Mouse (Mus musculus) lung, postnatal 14 days (tissue): Measurements from ENCODE around the gene Olfr263.
"Not testable (repeated sequence)": the region's sequence is repeated elsewhere in the genome, so short reads cannot be mapped to it uniquely, and the experiment has no call there.

Experiments used
- DNase-seq: peaks from one replicate; pipeline ENCODE4 v3.0.0; 2021

Olfr263 gene

DNA sequence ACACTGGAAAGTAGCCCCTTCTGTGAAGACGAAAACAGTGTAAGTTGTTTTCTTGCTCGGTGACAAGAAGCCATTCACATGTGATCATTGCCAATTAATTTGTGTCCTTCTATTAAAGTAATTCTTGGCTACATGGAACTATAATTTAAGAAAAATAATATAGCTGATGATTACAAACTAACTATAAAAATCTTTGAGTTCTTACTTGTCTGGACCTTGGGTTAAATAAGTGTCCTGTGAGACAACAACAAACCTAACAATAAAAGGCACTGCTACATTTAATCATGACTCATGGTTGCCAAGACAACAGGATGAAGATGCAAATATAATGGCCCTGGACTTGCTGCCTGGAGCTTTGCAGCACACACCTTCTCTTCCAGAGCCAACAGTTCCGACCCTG is at the start of gene Olfr263:
Gene Olfr263 (plus strand): TSS at position 301 of the 400 bp plus-strand sequence.
- DNase-seq, result not testable (repeated sequence)

DNA sequence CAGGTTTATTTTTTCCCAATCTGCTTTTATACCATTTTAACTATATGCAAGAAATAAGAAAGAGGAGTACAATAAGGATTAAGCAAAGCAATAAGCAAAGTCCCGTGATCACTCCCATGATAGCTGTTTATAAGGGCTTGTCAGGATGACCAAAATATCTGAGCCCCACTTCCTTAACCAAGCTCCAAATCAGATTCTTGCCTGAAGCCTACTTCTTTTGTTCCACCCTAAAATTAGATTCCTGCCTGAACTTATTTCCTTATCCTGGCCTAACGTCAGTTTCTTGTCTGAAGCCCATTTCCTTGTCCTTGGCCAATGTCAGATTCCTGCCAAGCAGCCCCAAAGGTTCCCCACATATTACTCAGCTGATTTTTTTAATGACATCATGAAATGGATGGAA is 46.8 kb upstream of the Olfr263 start:
- no peak for DNase-seq

DNA sequence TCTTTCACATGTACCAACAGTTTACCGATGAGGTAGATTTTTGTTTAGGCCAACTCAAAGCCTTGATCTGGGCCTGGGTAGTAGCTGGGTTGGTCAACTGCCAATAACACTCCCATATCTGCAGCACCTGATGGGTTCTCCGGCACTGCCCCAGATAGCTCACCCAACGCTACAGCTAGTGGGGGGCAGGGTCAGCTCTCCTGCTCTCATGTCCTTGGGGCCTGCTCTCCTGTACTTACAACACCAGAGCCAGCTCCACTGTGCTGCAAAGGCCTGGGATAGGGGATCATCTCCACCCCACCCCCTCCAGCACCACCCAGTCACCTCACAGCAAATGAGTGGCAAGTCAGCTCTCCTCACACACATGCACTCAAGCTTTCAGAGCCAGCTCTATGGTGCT is 19.7 kb upstream of the Olfr263 start:
- no peak for DNase-seq

DNA sequence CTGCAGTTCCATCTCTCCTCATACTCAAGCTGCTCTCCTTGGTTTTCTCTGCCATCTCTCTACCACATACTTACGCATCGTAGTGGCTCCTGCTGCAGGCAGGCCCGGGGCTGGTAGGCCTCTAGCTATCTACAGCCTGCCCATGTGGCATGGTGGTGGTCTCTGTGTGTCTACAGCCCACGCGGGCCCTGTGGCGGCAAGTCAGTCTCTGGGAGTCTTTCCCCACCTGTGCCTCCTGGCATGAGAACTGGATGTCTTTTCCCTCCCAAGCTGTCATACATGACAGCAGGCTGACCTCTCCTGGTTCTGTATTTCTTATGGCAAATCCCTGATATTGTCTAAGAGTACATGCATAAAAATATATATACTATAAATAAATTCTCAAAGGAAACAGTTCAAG is 19.0 kb upstream of the Olfr263 start:
- DNase-seq, result no peak

DNA sequence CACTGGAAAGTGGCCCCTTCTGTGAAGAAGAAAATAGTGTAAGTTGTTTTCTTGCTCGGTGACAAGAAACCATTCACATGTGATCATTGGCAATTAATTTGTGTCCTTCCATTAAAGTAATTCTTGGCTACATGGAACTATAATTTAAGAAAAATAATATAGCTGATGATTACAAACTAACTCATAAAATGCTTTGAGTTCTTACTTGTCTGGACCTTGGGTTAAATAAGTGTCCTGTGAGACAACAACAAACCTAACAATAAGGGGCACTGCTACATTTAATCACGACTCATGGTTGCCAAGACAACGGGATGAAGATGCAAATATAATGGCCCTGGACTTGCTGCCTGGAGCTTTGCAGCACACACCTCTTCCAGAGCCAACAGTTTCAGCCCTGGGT is 18.3 kb upstream of the Olfr263 start, which contains the start of gene Olfr1369-ps1:
Gene Olfr1369-ps1 (plus strand): TSS at position 301 of the 400 bp plus-strand sequence.
- not testable (repeated sequence) for DNase-seq

DNA sequence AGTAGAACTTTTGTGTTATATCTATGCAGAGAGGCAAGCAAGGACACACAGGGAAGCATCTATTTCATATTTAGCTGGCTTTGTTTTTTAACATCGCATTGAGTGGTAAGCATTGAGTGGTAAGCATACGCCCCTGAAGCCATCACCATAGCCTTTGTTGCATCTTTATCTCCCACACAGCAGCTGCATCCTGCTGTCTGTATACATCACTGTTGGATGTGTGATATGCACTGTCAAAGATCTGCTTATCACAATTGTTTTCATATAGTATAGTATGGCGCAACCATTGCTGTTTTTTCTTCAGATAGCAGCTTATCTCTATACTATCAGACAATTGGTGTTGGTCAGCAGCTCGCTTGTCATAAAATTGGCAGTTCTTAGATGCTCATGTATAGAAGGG is 15.3 kb upstream of the Olfr263 start:
- DNase-seq, result no peak

DNA sequence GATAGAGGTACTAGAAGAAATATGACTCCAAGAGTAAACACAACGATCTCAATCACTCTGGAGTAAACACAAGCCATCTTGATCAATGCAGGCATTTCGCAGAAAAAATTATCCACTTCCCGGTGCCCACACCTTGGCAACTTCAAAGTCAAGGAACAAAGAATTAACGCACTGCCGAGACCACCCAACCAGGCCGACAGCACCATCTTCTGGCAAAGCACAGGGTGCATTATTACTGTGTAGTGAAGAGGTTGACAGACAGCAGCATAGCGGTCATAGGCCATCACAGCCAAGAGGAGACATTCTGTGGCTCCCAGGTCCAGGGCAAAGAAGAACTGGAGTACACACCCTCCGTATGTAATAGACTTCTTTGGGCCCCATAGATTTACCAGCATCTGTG is 13.0 kb downstream of the Olfr263 start:
- no peak for DNase-seq

DNA sequence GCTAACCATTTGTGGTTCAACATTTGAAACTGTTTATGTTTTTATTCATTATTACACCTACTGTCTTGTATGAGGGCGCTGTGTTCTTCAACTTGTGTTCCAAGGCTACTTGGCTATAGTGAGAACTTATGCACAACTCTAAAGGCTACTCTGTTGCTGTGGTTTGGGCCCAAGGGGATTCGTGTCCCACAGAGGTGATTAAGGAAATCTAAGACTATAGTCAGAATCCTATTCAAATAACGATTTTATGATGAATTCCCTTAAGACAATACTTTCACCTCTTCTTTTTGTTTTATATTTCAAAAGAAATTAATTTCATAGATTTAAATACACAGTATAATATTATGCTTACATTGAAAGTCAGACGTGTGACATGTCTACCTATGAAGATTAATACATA is 16.3 kb downstream of the Olfr263 start, which contains the start of gene Olfr1368:
Gene Olfr1368 (minus strand): TSS at position 101 of the 400 bp plus-strand sequence.
- no peak for DNase-seq

DNA sequence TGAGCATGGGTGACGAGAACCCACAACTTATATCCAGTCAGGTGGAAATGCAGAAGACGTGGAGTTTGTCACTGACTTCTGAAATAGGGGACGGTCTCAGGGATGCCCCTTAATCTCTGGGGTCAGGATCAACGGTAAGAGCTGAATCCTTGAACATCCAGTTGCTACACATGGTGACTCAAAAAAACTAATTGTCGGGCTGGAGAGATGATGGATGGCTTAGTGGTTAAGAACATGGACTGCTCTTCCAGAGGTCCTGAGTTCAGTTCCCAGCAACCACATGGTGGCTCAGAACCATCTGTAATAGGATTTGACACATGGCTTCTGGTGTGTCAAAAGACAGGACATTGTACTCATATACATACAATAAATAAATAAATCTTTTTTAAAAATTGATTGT is 26.4 kb downstream of the Olfr263 start:
- DNase-seq, result no peak

DNA sequence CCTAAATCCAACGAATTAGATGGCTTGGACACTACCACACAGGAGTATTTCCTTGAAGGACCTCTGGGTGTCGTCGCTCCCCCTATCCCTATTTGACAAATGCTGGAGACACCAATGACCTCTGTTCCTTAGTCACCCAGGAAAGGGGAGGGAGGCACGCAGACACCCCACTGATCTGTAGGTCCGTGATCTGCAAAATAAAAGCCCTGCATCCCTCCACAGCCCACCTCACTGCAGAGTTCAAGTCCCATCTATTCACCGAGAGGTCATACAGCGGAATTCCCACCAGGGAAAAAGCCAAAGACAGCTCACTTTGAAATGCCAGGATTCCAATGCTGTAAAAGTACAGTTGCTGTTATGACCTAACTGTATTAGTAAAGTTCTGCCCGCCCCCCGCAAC is 28.6 kb downstream of the Olfr263 start:
- no peak for DNase-seq

DNA sequence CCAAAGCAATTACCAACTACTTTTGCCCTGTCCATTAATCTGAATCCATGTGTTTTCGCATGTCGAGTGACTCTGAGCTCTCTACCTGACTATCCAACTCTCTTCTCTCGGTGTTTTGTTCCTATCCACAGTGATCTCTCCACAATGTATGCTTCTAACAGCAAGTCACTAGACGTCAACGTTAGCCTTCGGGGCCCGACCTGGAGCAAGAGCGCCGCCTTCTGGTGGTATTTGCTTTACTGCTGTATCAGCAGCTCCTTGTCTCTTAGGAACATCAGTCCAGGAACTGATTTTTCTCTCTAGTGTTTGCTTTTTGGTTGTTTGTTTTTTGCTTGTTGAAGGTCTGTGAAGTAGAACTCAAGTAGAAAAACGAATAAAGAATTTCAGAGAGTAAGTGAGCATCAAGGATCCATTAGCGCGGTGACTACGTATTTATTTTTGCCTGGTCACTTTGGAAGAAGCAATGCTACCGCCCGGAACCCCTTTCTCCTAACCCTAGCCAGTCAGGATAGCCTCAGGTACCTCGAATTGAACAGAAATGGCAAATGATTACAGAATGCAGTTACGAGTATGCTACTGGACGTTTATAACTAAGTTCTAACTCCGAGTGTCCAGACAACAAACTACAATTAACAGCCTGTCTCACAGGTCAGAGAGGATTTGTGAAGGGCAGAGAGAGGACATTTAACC is 29.5 kb downstream of the Olfr263 start:
- peak; percentile 94 for DNase-seq

DNA sequence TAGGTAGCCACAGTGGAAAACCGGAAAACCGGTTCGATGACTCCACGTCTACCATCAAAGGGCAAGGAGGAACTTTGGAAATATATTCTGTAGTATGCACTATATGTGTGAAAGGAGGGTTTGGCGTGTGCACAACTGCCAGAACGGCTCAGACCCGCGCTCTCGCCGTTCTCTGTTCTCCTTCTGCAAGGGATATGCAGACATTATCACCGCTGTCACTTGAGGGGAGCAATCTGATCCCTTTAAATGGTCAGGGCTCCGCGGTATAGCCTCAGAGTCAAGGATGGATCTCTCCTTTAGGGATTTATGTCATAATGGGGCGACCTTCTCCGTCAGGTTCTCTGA is 30.0 kb downstream of the Olfr263 start:
- DNase-seq, result no peak

DNA sequence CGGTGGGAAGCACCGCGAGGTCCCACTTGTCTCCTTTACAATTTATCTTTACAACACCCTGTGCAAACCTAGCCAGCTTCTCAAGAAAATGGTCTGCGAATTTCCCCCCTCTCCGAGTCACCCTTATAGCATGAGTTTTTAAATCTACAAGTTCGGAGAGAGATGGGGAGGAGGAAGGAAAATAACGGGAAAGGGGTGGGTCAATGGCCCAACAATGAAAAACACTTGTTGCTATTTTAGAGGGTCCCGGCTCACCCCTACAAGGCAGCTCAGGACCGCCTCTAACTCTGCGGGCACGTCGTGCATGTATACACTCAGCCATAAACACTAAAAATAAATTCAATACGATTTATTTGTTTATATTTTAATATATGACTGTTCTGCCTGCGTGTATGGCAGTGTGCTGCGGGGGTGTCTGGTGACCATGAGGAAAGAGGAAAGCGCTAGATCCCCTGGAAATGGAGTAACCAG is 30.6 kb downstream of the Olfr263 start:
- no peak for DNase-seq

DNA sequence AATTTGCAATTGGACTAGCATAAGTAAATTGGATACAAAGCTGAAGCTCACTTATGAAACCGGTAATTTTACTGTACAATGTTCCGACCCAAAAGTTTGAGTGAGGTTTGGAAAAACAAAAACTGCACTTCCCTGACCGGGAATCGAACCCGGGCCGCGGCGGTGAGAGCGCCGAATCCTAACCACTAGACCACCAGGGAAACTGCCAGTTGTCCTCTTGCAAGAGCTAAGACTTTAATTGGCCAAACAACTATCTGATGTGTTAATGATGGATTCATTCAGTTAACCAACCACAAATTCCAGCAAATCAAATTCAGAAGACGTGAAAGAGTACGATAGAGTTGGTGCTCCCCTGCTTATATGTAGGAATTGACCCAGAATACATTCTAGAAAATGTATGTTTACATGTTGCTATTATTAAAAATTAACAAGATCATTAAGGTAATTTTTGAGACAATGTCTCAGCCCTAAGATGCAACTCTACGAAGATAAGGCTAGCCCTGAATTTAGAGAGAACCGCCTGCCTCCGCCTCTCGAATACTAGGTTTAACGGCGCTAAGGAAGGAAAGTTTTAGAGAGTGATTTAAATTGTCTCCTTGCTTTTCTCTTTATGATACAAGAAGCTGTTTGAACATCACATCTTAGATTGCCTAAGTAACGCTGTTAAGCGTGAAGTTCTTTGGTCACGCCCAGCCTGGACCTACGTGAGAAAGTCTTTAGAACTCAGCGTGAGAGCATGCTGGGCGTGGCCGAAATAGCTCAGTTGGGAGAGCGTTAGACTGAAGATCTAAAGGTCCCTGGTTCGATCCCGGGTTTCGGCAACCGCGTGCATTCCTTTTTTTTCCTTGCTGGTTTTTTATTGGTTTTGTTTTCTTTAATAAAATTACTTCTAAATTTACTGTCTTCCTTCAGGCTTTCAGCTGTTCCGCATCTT is 31.5 kb downstream of the Olfr263 start:
- peak; percentile 95 for DNase-seq

DNA sequence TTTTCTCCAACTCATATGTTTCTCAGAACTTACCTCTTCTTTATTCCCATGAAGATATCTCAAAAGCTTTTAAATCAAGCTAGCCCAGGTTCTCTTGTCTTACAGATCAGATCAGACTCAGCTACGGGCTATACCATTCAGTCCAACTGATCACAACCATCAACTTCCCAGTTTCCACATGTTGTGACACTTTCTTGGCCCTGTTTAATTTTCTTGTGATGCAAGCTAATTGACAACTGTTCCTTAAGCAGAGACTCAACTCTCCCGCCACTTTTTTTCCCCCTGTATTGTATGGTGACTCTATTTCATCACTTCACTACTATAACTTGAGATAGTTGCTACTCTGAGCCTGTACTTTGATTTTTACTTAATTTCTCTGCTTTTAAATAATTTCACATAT is 32.2 kb downstream of the Olfr263 start:
- DNase-seq, result no peak

DNA sequence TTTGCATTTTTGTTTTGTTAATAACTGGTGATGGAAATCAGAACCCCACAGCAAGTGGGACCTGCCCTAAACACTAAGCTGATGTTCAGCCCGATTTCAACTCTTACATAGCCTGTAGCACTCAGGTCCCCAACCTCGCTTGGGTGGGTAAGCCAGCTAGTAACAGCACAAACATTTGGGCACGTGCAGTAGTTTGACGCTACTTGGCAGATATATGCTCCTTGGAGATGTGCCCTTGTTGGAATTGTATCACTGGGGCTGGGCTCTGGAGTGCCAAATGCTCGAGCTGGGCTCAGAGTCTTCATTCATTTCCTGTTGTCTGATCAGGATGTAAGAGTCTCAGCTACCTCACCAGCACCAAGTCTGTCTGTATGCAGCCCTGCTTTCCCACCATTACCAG is 33.2 kb downstream of the Olfr263 start:
- DNase-seq, result no peak

DNA sequence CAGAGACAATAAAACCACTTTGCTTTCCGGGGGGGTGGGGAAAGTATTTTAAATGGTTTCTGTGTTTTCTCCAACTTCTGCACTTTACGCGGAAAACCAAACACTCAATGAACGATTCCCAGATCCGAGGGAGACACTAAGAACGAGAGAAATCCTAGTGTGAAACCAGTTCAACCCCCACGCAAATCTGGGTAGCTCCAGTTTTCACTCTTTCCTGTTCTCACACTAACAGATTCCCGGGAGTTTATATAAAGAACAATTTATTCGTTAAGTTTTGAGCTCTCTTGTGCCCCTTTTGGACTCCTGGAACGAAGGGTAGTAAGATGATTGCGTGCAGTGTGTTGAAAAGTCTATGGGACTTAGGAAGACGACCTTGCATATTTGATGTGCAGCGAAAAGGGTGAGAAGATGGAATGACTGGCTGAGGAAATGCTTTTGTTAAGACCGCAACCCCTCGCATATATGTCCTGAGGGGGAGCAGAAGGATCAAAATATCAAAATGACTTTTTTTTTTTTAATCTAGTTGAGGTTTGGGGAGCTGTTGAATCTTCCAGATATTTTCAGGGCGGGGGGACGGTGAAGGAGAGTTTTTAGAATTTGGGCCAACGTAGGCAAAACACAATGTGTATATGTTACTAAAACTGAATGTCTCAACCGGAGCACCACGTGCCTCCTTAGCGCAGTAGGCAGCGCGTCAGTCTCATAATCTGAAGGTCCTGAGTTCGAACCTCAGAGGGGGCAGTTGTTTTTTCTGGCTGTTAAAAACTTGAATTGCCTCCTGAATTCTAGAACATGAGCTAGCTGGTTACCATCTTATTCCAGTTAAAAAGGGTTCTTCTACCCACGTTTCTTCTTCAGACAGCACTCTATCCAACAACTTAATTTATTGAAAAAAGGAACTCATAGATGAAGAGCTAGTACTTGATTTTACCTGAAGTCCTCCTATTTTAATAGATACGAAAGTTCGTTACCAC is 37.8 kb downstream of the Olfr263 start:
- peak; percentile 81 for DNase-seq

DNA sequence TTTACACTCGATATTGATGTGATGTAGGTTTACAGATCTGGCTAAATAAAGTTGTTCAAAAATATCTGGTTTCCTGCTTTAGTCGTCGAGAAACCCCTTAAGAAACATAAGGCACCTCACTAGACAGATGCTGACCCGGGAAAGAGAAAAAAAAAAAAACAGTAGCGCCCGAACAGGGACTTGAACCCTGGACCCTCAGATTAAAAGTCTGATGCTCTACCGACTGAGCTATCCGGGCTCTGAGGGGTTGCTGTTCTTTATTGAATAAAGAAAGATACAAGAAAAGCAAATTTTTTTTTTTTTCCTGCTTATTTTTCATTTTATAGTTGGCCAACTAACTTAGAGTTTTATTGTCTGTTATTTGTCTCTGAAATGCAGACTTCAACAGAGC is 38.5 kb downstream of the Olfr263 start:
- peak; percentile 23 for DNase-seq

DNA sequence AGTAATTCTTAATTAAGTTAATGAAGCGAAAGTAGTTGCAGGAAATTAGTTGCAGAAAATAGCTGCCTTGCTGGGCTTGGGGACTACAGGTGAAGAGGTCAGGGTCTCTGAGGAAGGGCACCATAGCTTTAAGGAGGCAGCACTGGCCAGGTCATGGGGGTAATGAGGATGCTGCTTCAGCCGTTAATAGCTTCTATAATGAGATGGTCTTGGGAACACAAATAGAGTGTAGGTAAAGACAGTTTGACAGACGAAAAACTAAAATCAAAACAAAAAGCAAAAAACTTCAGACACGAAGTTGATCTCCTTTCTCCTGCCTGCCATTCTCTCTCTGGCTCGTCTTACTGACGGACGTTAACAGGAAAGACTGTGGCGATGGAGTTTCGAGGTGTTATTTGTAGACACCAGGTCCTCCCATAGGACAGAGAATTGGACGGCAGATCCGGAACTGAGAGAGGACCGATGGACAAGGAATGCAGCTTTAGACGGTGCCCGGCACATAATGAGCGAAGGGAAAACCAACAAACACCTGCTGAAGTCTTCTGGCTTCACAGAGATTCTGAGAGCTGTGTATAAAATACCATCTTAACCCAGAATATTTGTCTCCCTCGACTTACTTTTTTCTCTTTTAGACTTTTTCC is 39.1 kb downstream of the Olfr263 start:
- DNase-seq, result peak; percentile 30

DNA sequence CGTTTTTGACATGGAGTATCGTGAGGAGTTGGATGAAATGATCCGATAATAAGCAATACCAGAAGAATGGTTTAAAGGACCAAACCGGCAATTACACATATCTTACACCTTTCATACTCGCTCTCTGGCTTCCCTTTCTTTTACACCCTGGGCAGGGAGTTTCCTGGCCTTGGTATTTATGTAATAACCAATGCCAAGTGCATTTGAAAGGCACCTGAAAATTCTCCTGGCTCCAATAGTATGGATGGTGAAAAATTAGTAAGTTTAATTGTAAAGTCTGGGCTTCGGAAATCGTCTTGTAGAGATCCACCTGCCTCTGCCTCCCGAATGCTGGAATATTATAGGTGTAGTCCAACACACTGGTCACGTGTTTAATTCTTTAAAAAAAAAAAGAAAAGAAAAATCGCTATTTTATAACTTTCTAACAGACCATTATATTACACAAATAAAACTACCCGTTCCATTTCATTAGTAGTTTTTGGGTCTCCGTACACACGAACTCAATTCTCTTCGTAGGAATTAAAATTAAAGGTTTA is 39.8 kb downstream of the Olfr263 start:
- DNase-seq, result no peak

DNA sequence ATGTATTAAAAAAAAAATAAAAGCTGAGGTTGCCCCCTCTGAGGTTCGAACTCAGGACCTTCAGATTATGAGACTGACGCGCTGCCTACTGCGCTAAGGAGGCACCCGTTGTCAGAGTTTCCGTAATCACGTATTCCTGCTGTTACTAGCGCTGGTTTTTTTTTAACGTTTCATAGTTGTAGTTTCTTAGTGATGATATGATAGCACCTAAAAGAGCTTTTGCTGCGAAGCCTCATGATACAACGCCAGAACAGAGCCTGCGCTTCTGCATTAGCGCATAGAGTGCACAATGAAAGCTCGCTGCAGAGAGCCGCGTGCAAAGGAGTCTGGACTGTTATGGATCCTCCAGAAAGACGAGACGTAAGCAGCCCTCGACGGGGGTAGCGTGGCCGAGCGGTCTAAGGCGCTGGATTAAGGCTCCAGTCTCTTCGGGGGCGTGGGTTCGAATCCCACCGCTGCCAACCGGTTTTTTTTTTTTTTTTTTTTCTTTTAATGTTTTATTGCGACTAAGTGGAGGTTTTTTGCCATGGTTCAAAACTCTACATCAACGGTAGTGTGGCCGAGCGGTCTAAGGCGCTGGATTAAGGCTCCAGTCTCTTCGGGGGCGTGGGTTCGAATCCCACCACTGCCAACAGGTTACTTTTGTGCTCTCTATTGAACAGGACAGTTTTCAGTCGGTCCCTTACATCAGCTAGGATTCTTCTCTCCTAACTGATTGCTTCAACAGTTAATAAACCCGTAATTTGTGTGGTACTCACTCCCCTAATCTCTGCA is 40.4 kb downstream of the Olfr263 start:
- peak; percentile 78 for DNase-seq
